In the genomic region with DNA sequence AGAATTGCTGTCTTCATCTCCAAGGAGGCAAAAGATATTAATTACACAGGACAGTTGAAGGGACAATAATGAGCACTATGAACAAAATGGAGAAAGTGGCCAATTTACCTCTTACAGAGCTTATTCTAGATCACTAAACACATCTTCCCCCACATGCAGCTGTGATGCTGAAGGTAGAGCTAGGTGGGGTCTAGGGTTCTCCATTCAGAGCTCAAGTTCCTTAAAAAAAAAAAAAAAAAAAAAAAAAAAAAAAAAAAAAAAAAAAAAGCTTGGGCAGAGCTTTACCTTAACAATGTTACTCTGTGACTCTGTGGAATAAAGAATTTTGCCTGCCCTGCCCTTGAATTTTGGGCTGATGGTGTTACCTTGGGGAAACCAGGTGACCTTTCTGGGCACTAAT, we compare ENCODE assay signal across 15 mouse cellular contexts.
"Had no signal": no experiment of that assay in that cellular context is flagged by ENCODE, and none has a peak within 500 bp of the region (broad histone marks: within the 10 kb centered on the region; RNA-seq: fewer than 3 reads in every experiment).

No protein-coding gene starts in this region.

- H3K27me3 ChIP-seq: midbrain, embryonic 13.5 days; midbrain, embryonic 15.5 days; neural tube, embryonic 13.5 days; neural tube, embryonic 15.5 days; stomach, embryonic 15.5 days had no signal

- H3K9ac ChIP-seq: lung, embryonic 14.5 days; midbrain, embryonic 13.5 days; midbrain, embryonic 15.5 days; neural tube, embryonic 13.5 days; neural tube, embryonic 15.5 days; stomach, embryonic 15.5 days had no signal

- H3K4me1 ChIP-seq: midbrain, embryonic 13.5 days; midbrain, embryonic 15.5 days; neural tube, embryonic 13.5 days; neural tube, embryonic 15.5 days; stomach, embryonic 15.5 days had no signal

- H3K27ac ChIP-seq: midbrain, embryonic 10.5 days; midbrain, embryonic 13.5 days; midbrain, embryonic 15.5 days; neural tube, embryonic 13.5 days; neural tube, embryonic 15.5 days; stomach, embryonic 15.5 days had no signal

- H3K9me3 ChIP-seq: midbrain, embryonic 10.5 days; midbrain, embryonic 13.5 days; midbrain, embryonic 15.5 days; neural tube, embryonic 13.5 days; neural tube, embryonic 15.5 days; stomach, embryonic 15.5 days had no signal

- H3K36me3 ChIP-seq: midbrain, embryonic 10.5 days; midbrain, embryonic 13.5 days; midbrain, embryonic 15.5 days; neural tube, embryonic 13.5 days; neural tube, embryonic 15.5 days; stomach, embryonic 15.5 days had no signal

- ATAC-seq: midbrain, embryonic 13.5 days; midbrain, embryonic 15.5 days had no signal

- H3K4me2 ChIP-seq: lung, embryonic 14.5 days; midbrain, embryonic 13.5 days; midbrain, embryonic 15.5 days; neural tube, embryonic 13.5 days; neural tube, embryonic 15.5 days; stomach, embryonic 15.5 days had no signal

- DNase-seq: lung, adult 18-20 months; lung, embryonic 14.5 days; lung, postnatal 10 days; lung, postnatal 4 days; right cerebral cortex, postnatal 14 days; thymus, adult 18-20 months; thymus, postnatal 14 days; thymus, postnatal 36 days had no signal

- H3K4me3 ChIP-seq: midbrain, embryonic 10.5 days; midbrain, embryonic 13.5 days; midbrain, embryonic 15.5 days; myocyte; neural tube, embryonic 13.5 days; neural tube, embryonic 15.5 days; stomach, embryonic 15.5 days had no signal
